Mouse (Mus musculus): ENCODE data around the gene Slc35g3.
A peak's percentile ranks its signal among the peaks of the same experiment; 100 is the strongest.

Gene Slc35g3

GRCm38 (mm10) chr11:69784793-69785272 is 23.1 kb upstream of the Slc35g3 start:
- DNase-seq (ENCODE audit: low spot score), result no peak

- DNase-seq (ENCODE audit: low spot score), result no peak
Observed at GRCm38 (mm10) chr11:69781828-69782227, 20.1 kb upstream of the Slc35g3 start.

GRCm38 (mm10) chr11:69778985-69779384 is 17.2 kb upstream of the Slc35g3 start:
- DNase-seq (ENCODE audit: low spot score), result no peak

DNA sequence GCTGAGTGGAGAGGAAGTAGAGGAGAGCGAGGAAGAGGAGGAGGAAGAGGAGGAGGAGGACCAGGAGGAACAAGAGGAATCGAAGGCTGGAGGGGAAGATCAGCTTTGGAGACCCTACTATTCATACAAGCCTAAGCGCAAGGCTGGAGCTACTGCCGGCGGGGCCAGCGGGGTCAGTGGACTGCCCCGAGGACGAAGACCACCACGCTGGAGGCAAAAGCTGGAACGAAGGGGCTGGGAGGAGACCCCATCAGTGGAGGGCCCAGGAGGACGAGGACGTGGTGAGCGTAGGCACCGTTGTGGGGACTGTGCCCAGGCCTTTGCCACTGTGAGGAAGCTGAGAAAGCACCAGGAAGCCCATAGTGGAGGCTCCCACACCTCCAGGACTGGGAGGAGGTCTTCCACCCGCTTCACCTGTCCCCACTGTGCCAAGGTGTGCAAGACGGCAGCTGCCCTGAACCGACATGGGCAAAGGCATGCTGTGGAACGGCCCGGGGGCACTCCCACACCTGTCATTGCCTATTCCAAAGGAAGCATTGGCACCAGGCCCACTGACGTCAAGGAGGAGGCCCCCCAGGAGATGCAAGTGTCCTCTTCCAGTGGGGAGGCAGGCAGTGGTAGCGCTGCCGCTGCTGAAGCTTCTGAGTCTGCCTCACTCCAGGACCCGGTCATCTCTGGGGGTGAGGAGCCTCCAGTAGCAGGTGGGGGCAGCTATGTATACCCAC is 16.7 kb upstream of the Slc35g3 start:
- no peak for DNase-seq (ENCODE audit: low spot score)

- no peak for DNase-seq (ENCODE audit: low spot score)
Observed at GRCm38 (mm10) chr11:69777504-69778257, 15.9 kb upstream of the Slc35g3 start.

DNA sequence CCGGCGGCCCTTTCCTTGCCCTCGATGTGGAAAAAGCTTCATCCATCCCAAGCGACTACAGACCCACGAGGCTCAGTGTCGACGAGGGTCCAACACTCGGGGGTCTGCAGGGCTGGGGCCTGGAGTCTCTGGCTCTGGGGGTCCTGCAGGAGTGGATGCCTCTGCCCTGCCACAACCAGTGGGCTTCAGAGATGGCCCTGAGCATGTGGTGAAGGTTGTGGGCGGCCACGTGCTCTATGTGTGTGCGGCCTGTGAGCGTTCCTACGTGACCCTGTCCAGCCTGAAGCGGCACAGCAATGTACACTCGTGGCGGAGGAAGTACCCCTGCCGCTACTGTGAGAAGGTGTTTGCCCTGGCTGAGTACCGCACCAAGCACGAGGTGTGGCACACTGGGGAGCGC is 14.7 kb upstream of the Slc35g3 start:
- DNase-seq (ENCODE audit: low spot score), result no peak

GRCm38 (mm10) chr11:69775716-69776115 is 13.9 kb upstream of the Slc35g3 start:
- no peak for DNase-seq (ENCODE audit: low spot score)

DNA sequence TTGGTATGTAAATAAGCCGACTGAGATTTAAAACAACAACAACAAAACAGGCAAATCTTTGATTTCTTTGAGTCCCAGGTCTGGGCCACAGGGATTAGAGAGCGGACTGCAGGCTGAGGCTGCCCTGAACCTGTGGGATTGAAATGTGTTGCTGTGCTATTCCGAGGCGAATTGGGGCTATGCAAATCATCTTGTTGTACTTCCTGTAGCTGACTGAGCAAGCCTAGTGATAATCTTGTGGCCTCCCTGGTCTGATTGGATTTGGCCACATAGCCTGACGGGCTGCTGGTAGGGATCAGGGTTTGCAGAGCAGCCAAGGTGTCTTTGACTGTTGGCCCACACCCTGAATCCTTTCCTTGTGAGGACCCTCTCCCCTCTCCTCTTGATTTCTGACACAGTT is 13.2 kb upstream of the Slc35g3 start:
- no peak for DNase-seq (ENCODE audit: low spot score)

DNA sequence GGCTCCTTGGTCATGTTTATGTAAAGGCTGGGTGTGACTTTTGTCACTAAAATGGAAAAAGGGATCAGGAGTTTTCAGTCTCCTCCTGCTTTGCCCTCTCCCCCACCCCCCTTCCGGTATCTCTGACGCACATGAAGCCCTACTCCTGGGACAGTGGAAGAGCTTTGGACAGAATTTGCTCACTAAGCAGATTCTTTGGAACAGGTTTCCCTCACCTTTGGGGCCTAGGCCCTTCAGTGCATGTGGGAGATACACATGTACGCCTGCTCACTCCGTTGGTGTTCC is 5.8 kb upstream of the Slc35g3 start:
- DNase-seq (ENCODE audit: low spot score), result no peak

GRCm38 (mm10) chr11:69766872-69767624 is 5.3 kb upstream of the Slc35g3 start:
- no peak for DNase-seq (ENCODE audit: low spot score)

DNA sequence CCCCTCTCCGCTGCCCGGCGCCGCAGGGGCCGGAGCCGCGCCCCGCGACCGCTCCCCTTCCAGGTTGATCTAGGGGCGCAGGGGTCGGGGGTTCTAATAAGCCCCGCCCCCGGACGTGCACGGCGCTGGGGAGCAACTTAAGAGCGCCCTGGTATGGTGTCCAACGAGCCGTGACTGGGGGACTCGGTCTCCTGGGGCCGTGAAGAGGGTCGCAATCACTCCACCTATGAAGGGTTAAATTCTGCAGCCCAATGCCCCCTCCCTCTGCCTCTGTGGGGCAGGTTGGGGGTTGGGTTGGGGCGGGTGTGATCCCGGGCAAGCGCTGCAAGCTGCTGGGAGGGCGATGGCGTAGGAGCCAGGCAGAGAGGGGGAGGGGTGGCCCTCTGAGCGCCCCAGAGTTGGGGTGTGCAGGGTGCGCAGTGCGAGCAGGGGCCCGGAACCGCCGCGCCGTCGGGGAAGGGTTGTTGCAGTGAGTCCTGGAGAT is 4.4 kb upstream of the Slc35g3 start:
- DNase-seq (ENCODE audit: low spot score), result peak; percentile 54

DNA sequence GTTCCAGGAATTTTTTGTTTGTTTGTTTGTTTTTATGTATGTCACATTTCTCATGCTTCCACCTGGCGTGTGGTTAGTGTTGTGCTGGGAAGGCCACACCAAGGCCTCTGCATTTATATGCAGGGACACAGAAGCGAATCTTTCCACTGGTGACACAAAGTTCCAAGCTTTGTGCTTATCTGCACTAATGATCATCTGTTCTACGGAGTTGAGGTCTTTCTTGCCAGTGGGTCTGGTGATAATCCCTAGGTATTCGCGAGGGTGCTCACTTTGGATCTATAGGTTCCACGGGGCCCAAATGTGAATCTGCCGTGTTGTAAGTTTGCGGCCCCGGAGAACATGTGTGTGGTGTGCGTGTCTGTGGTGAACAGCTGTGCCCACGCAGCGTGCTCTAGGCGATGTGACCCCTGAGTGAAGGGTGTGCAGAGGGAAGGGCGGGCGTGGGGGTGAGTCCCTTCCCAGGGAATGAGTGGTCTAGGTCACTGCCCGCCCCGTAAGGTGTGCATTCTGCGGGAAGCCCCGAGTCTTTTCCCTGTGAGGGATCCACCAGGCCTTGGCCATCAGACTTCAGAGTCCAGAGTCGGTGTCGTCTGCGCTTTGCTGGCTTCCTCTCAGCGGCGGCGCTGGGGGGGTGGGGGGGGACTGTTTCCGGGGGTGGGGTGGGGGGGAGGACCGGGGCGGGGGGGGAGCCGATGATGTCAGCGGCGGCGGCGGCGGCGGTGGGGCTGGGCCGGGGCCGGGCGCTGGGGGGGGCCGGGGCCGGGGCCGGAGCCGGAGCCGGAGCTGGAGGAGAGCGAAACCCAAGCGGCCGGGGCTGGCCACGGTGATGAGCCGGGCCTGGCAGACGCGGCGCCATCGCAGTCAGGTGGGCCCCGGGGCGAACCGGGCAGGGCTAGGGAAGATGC is 3.7 kb upstream of the Slc35g3 start, which contains the start of gene Zbtb4:
TSS of gene Zbtb4 (plus strand) at position 692 of the 905 bp plus-strand sequence.
- no peak for DNase-seq (ENCODE audit: low spot score)

GRCm38 (mm10) chr11:69763551-69763950 is 1.8 kb upstream of the Slc35g3 start:
- no peak for DNase-seq (ENCODE audit: low spot score)

DNA sequence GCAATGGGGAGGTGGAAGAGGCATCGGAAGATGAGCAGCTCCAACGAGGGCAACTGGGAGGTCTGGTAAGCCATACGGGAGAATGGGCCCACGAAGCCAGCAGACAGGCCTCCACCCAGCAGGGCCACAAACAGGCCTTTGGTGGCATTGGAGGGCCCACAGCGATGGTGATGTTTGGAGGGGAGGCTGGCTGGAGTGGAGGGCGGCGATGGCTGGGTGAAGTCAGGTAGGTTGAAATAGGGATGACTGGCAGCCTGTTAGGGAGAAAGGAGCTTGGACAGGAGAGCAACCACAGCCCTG is 917 bp downstream of the Slc35g3 start:
- DNase-seq (ENCODE audit: low spot score), result no peak

GRCm38 (mm10) chr11:69760160-69760900 is 1.4 kb downstream of the Slc35g3 start:
- no peak for DNase-seq (ENCODE audit: low spot score)

GRCm38 (mm10) chr11:69758971-69759721 is 2.6 kb downstream of the Slc35g3 start:
- DNase-seq (ENCODE audit: low spot score), result peak; percentile 88

DNA sequence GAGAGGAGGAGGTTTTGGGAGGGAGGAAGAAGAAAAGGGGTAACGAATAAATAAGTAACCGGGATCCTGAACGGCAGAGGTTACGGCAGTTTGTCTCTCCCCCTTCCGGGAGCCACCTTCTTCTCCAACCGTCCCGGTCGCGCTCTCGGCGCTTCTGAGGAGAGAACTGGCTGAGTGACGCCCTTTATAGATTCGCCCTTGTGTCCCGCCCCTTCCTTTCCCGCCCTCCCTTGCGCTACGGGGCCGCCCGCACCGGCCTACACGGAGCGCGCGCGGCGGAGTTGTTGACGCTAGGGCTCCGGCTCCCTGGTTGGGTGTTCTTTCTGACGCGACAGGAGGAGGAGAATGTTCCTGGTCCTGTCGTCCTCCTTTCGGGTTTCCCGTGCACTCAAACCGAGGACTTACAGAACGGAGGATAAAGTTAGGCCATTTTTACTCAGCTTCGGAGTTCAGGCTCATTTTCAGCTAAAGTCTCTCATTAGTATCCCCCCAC is 3.2 kb downstream of the Slc35g3 start, which contains the start of gene Polr2a:
TSS of gene Polr2a (minus strand) at position 160 of the 493 bp plus-strand sequence.
- peak; percentile 95 for DNase-seq (ENCODE audit: low spot score)

GRCm38 (mm10) chr11:69758090-69758456 is 3.7 kb downstream of the Slc35g3 start:
- peak; percentile 92 for DNase-seq (ENCODE audit: low spot score)

GRCm38 (mm10) chr11:69757303-69758089 is 4.3 kb downstream of the Slc35g3 start:
- DNase-seq (ENCODE audit: low spot score), result no peak

Measured in ovary, adult 18-20 months (tissue).